Mouse (Mus musculus) T-cell, adult 2 months (primary cell): Measurements from ENCODE around the gene Olfr47.
"Not testable (repeated sequence)": the region's sequence is repeated elsewhere in the genome, so short reads cannot be mapped to it uniquely, and the experiment has no call there.

Experiments
- DNase-seq: peaks from one replicate; pipeline ENCODE4 v3.0.0; 2022; ENCODE audit warnings: low spot score

Gene Olfr47

DNA sequence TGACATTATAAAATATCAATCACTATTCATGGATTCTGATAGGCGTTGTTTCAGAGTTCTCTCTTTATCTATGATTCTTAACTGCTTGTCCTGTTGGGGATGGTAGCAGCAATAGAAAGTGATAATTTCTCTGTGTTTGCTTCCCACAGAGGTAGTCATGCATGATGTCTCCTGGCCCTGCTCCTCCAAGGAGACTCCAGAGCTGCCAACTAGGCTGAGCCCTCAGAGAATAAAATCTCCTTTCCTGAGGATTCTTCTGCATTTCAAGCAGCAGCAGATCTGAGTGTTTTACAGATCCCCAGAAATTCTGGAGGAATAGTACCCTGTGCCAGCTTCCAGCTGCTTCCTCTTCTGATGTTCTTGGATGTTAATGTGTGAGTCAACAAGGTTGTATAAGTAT lies at the start of gene Olfr47:
Olfr47 (plus strand) TSS at position 275 of the 400 bp plus-strand sequence.
- not testable (repeated sequence) for DNase-seq

DNA sequence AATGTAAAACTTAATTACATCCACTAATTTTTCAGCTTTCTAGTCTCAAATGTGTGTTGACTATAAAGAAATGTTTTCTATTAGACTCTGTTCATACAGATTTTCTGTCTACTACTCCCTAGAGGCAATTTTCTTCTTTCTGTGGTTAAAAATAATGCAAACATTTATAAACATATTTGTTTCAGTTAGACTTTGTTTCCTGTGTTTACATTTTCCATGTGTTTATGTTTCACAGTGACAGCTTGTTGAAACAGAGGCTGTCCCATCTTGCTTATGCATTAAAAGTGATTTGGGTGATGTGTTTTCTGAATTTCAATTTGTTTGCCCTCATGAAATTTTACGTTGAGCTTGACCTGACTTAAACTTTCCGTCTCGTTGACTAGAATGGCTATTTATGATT lies 40.3 kb upstream of the Olfr47 start:
- no peak for DNase-seq

DNA sequence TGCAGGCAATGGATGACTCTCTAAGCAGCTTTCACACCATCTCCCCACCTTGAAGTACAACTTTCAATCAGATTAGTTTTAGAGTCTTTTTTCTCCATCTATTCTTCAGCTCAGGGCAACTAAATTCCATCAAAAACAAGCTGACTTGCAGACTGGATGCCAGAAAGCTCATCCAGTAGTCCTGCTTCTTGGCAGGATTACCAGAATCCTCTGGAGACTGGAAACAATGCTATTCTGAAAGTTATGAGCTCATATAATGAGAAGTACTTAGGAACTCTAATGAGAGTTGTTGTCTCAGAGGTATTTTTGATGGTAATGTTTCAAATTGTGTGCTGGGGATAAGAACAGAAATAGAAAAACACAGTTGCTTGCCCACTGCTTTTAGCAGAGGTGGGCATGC lies 34.5 kb upstream of the Olfr47 start, which contains the start of gene Olfr435:
Olfr435 (plus strand) TSS at position 366 of the 400 bp plus-strand sequence.
- no peak for DNase-seq

DNA sequence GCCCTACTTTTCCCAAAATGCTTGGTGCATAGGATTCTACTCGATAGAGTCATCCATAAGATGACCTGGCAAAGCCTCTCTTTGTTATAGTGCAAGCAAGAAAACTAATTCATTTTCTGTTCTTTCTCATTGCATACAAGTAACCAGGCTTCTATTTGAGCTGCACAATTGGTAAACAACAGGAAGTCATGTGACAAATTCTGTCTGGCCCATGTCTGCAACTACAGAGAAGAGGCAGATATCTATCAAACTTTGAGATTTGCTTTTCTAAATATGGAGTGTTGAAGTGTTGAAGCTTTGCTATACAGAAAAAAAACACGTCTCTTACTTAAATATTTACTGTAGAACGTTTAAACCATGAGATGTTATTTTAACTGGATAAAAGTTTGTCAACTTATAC lies 33.2 kb upstream of the Olfr47 start:
- DNase-seq = no peak

DNA sequence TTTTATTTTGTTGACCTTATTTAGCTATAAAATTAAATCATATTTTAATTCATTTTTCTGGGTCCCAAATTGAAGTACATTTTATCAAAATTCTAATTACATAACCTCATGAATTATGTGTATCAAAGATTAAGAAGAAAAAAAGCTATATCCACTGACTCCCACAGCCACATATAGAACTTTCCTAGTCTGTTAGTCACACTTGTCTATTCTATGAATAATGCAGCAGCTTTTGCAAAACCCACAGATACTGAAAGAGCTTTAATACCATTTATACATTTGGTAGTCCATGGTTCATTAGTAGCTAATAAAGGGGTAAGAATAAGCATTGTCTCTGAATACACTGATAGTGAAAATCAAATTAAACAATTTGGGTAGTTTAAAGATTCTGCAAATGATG lies 28.5 kb upstream of the Olfr47 start:
- DNase-seq = no peak

DNA sequence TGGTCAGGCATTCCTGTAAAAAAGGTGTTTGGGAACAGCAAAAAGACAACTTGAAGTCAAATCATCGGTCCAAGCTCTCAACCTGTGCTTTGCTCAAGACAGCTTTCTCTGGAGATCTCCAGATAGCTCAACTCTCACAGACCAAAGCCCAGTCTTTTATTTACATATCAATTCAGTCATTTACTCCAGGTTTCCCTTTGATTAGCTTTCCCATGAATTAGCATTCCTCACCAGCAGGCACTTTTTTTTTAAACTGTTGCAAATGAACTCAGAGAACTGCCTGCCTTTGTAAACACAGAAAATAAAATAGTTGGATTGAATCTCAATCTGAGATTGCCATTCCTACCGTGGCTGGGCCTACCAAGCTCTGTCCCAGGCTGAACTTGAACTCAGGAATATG lies 26.0 kb upstream of the Olfr47 start:
- no peak for DNase-seq

DNA sequence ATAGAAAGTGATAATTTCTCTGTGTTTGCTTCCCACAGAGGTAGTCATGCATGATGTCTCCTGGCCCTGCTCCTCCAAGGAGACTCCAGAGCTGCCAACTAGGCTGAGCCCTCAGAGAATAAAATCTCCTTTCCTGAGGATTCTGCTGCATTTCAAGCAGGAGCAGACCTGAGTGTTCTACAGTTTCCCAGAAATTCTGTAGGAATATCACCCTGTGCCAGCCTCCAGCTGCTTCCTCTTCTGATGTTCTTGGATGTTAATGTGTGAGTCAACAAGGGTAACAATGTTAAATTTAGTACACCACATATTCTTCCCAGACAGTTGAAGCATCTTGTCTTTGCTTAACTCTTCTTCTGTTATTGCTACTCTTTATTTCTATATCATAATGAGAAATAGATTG lies 18.5 kb upstream of the Olfr47 start, which contains the start of gene Olfr434:
Olfr434 (plus strand) TSS at position 149 of the 400 bp plus-strand sequence.
- not testable (repeated sequence) for DNase-seq

DNA sequence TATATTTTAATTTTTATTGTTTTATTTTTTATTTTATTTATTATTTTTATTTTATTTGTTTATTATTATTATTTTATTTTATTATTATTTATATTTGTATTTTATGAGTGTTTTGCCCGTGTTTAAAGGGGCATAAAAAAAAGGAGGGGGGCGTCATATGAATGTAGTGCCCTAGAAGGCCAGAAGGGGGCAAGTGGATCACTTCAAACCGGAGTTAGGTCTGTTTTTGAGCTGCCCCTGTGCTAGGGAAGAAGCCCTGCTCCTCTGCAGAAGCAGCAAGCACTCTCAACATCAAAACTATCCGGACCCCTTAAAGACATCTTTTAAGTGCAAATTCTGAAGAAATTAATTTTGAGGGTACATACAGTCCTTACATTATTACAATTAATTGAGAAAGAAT lies 10.7 kb downstream of the Olfr47 start:
- no peak for DNase-seq

DNA sequence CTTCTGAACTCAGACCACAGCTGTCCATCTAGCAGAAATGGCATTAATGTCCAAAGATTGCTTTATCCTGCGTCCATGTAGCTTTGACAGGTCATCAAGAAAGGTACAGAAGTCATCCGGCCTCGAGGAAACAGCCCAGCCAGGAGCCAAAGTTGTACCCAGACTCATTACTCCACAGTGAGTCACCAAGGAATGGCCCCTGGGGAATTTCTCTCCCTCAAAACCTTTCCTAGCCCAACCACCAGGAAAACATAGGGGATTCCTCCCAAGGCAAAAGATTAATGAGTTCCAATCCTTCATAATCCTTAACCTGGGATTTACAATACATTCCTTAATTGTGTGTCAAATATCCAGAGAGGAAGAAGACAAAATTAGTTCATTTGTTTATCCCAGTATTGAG lies 16.1 kb downstream of the Olfr47 start:
- DNase-seq = no peak

DNA sequence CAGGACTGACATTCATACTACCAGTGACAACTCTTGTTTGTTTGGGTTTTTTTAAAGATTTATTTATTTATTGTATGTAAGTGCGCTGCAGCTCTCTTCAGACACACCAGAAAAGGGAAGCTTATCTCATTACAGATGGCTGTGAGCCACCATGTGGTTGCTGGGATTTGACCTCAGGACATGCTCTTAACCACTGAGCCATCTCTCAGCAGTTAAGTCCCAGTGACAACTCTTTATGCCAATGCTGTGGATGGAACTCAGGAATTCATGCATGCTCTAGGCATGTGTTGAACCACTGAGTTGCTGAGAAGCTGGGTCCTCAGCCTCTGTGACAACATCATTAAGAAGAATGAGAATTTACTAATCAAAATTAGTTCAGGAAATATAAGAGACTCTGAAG lies 21.7 kb downstream of the Olfr47 start:
- no peak for DNase-seq

DNA sequence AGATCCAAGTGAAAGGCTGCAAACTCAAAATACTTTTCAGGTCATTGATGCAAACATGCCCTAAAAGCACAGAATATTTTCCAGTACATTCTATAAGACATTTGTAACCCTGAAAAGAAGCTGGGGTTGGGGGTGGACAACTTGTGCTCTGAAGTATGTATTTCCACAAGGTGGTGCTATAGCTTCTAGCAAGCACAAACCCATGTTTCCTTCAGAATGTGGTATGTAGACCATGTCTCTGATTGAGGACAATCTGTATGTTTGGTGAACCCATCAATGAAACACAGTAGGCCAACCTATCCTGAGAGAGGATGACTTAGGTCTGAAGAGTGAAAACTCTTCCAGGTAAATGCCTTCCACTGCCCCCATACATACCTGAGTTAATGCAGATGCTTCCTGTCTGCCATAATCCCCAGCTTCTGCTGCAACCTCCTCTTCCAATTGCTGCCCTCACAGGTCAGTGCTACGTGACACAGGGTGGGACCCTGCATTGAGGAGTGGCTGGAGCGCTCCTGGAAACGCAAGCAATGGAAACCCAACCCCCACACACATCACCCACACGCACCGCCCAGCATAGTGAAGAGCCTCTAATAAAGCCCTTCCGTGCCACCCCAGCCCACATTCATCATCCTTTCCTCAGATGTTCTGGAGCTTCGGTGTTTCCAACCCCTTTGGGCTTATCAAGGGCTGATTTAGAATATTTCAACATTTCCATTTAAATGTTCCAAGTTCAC lies 23.0 kb downstream of the Olfr47 start:
- DNase-seq = no peak

DNA sequence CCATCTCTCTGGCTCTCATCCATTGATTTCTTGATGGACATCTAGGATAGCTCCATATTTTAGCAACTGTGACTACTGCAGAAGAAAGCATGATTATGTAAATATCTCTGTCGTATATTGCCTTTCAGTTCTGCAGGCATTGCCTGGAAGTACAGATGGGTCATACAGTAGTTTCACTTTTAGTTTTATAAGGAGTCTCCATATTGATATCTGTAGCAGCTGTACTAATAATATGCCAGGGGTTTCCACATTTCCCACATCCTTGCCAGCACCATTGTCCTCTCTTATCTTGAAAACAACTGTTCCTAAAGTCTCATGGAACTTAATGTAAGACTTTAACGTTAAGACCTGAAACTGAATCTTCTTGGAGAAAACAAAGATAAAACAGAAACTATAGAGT lies 29.4 kb downstream of the Olfr47 start:
- no peak for DNase-seq

DNA sequence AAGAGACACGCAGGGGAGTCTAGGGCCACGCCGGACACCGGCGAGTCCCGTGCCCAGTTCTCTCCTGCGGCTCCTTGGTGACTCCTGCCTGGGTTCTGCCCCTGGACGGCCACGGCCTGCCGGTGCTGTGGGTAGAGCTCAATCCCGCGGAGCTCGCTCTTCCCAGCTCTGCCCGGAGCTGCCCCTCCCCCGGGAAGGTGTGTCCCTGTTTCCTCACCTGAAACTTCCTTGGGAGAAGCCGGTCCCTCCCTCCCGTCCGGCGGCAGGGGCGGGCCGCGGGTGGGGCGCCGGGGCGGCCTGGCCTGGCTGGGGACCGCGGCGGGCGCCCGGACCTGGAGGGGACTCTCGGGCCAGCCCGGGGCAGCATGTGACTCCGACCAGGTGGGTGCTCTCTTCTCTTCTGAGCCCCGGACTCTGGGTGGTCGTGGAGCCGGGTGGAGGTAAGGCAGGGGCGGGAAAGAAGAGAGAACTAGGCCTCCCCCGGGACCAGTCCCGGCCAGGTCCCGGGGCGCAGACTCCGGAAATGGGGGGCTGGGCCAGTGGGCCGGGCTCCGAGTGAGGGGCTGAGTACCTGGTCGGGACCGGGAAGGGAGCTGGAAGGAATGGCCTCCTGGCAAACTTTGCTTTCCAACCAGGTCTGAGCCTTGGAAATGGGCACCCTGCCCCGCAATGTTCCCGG lies 34.2 kb downstream of the Olfr47 start, which contains the start of gene Arhgef5:
Arhgef5 (plus strand) TSS at position 220 of the 679 bp plus-strand sequence.
- DNase-seq = peak; percentile 26

DNA sequence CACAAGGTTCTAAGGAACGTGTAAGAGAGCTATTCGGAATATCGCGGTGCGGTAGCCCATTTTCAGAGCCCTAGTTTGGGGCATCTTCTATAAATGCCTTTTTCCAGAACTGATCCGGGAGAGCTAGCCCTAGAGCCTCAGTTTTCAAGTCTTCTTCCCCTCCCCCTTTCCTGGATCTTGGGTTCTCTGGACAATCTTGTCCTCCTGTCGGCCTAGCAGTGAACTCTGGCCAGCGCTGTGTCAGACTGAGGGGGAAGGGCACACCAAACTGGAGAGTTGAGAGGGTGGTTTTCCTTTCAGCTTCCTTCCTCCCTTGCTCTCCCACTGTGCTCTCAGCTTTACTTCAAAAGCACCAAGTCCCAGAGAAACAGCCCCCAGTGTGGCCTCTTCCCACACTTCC lies 35.0 kb downstream of the Olfr47 start:
- no peak for DNase-seq

DNA sequence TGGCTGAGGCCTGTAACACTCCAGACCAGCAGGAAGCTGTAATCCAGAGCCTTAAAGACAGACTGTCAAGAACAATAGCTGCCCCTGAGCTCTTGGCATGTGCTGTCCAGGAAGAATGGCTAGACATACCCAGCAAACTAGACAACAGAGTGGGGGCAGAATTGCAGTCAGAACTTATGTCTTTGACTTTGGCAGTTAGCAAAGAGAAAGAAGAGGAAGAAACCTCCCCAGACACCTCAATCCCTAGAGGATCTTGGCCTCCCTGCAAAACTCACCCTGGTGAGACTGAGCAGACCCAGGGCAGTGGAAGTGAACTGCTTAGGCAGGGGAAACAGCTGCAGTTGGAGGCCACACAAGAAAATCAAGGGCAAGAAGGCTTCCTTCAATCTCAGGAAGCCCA lies 41.3 kb downstream of the Olfr47 start:
- DNase-seq = no peak

DNA sequence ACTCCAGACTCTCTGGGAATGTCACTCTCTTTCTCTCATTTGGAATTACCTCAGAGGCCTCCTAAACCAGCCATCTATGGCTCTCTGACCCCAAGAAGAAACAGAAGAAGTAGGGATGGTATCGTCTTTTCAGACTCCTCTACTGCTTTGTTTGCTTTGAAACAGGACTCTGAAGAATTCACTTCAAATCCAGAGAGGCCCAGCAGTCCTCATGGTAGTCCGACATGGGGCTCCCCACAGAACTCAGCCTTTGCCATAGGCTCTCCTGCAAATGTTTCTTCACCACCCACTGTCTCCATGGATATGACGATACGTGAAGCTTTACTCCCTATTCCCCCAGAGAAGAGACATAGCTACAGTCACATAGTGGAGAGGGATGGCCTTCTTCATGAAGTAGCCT lies 42.8 kb downstream of the Olfr47 start:
- no peak for DNase-seq

DNA sequence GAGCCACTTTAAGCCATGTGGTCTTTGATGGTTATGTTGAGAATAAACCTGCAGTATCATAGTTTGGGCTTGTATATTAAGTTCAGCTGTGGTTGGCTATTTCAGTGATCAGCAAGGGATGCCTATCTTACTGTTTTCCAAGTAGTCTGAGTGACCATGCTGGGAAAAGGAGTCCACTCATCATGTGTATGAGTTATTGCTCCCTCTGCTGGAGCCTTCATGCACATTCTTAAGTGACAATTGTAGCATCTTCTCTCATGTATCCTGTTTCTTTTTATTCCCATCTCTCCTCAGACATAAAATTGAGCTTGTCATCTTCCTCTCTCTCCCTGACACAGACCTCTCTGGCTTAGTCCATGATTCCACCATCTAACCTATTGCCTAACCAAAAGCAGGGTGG lies 46.9 kb downstream of the Olfr47 start:
- no peak for DNase-seq

DNA sequence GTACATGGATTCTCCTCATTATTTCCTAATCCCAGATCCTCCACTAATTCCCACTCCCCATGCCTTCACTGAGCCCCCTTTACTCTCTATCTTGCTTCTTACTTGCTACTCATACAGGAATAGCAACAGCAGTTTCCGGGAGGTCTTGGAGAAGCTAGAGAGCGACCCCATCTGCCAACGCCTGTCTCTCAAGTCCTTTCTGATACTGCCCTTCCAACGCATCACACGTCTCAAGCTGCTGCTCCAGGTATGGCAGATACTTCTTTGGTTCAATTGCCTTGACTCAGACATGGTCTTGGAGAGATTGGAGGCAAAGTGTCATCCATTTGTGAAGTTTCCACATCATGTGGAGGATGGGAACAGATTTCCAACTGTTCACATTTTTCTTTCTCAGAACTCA lies 49.2 kb downstream of the Olfr47 start:
- no peak for DNase-seq
